Mouse (Mus musculus): Measurements from ENCODE around the gene Slc52a3. TPM values are rescaled to one million over a fixed set of nuclear protein-coding genes. Genes with fewer than 3 reads are reported as not detected.
A peak's percentile ranks its signal among the peaks of the same experiment; 100 is the strongest.

Gene Slc52a3
- polyA plus RNA-seq, 1 experiment from 2014 or later: 1.0 TPM

DNA sequence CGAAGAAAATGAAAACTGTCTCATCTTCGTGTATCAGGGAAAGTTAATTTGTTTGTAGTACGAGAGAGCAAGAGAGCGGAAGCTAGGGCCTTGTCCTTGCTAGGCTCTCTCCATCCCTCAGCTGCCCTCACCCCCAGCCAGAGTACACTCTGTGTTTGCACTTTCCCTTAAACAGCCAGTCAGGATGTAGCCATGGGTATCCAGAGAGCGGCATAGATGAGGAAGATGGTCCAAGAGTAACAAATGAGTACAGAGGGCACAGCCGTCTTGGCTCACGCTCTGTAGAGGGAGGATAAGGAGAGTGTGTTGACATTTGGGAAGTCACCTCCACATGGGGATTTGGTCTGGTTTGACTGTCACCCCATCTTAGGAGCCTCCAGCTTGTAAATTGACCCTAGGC is 14.3 kb downstream of the Slc52a3 start:
- 91% methylated on average over 7 of the region's 7 CpGs for WGBS
- no peak overlapping the region for H3K4me3 ChIP-seq (ENCODE audit: low read depth, low read length)
- H3K9me3 ChIP-seq (ENCODE audit: control insufficient read depth, low read length): no peaks in the 10 kb centered on the region
- no peak overlapping the region for H3K4me2 ChIP-seq (ENCODE audit: low read depth, low read length, severe bottlenecking)
- DNase-seq (ENCODE audit: low spot score) (no peak), ATAC-seq (replicated peaks; ENCODE audit: low FRiP score) (no peak)
- H3K4me1 ChIP-seq (replicated peaks; ENCODE audit: control insufficient read depth, insufficient read depth, low read length): no peaks in the 10 kb centered on the region
- H3K9ac ChIP-seq (ENCODE audit: low read length): no peak overlapping the region
- no peaks in the 10 kb centered on the region for H3K27me3 ChIP-seq (ENCODE audit: control insufficient read depth, insufficient read depth, low read length)
- H3K27ac ChIP-seq (ENCODE audit: low read depth, low read length): no peak overlapping the region
- H3K36me3 ChIP-seq (ENCODE audit: control insufficient read depth, insufficient read depth, low read length): no peaks in the 10 kb centered on the region

DNA sequence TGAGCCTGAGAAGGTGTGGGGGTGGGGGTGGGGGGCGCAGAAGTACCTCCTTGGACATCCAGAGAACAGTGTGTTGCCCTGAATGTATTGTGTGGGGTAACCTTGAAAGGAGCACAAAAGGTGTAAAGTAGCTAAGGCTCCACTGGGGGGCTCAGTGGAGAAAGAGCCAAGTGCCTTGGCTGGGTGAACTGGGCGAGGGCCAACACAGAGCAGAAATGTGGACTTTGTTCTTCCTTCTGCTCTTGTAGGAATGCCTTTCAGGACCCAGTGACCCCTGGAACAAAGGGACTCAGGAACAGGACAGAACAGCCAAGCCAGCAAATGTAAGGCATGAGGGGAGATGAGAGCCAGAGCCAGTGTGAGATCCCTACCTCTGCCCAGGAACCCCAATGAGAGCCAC is 15.4 kb downstream of the Slc52a3 start:
- no peak overlapping the region for H3K4me2 ChIP-seq (ENCODE audit: low read depth, low read length, severe bottlenecking)
- no peak overlapping the region for H3K4me3 ChIP-seq (ENCODE audit: low read depth, low read length)
- no peaks in the 10 kb centered on the region for H3K27me3 ChIP-seq (ENCODE audit: control insufficient read depth, insufficient read depth, low read length)
- no peaks in the 10 kb centered on the region for H3K36me3 ChIP-seq (ENCODE audit: control insufficient read depth, insufficient read depth, low read length)
- H3K9ac ChIP-seq (ENCODE audit: low read length): no peak overlapping the region
- H3K27ac ChIP-seq (ENCODE audit: low read depth, low read length): no peak overlapping the region
- DNase-seq (ENCODE audit: low spot score): no peak
- no peaks in the 10 kb centered on the region for H3K4me1 ChIP-seq (replicated peaks; ENCODE audit: control insufficient read depth, insufficient read depth, low read length)
- ATAC-seq (replicated peaks; ENCODE audit: low FRiP score): 0 out of 2 replicates have a peak, but pooled peaks have one; percentile 40
- H3K9me3 ChIP-seq (ENCODE audit: control insufficient read depth, low read length): no peaks in the 10 kb centered on the region
- WGBS: 22% methylated on average over 2 of the region's 2 CpGs

DNA sequence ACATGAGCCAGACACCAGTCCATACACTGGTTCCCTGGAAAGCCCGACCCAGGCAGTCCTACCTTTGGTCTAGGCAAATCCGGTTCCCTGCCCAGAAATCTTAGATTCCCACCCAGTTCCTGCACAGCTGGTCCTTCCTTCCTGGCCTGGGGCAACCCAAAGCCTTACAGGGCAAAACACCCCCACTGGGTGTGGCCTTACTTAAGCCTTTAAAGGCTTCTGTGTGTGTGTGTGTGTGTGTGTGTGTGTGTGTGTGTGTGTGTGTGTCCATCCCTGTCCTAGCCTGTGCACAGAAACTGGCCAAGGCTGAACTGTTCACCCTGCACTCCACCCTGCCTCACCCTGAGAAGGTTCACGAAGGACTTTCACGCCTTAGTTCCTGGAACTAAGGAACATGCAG is 15.9 kb downstream of the Slc52a3 start:
- Histone ChIP-seq H3K9ac (ENCODE audit: low read length) (no peak overlapping the region), H3K36me3 (ENCODE audit: control insufficient read depth, insufficient read depth, low read length) (no peaks in the 10 kb centered on the region), H3K4me2 (ENCODE audit: low read depth, low read length, severe bottlenecking) (no peak overlapping the region), H3K4me3 (ENCODE audit: low read depth, low read length) (no peak overlapping the region), H3K4me1 (replicated peaks; ENCODE audit: control insufficient read depth, insufficient read depth, low read length) (no peaks in the 10 kb centered on the region), H3K27ac (ENCODE audit: low read depth, low read length) (no peak overlapping the region), H3K9me3 (ENCODE audit: control insufficient read depth, low read length) (no peaks in the 10 kb centered on the region), H3K27me3 (ENCODE audit: control insufficient read depth, insufficient read depth, low read length) (no peaks in the 10 kb centered on the region)
- WGBS: 89% methylated on average over 4 of the region's 4 CpGs
- ATAC-seq (replicated peaks; ENCODE audit: low FRiP score): no peak
- DNase-seq (ENCODE audit: low spot score): no peak

GRCm38 (mm10) chr2:152012701-152013100 is 16.4 kb downstream of the Slc52a3 start:
- Histone ChIP-seq H3K4me2 (ENCODE audit: low read depth, low read length, severe bottlenecking) (no peak overlapping the region), H3K4me1 (replicated peaks; ENCODE audit: control insufficient read depth, insufficient read depth, low read length) (no peaks in the 10 kb centered on the region), H3K27me3 (ENCODE audit: control insufficient read depth, insufficient read depth, low read length) (no peaks in the 10 kb centered on the region), H3K27ac (ENCODE audit: low read depth, low read length) (no peak overlapping the region), H3K9me3 (ENCODE audit: control insufficient read depth, low read length) (no peaks in the 10 kb centered on the region), H3K4me3 (ENCODE audit: low read depth, low read length) (no peak overlapping the region), H3K36me3 (ENCODE audit: control insufficient read depth, insufficient read depth, low read length) (no peaks in the 10 kb centered on the region), H3K9ac (ENCODE audit: low read length) (no peak overlapping the region)
- DNase-seq (ENCODE audit: low spot score) (no peak), ATAC-seq (replicated peaks; ENCODE audit: low FRiP score) (no peak)
- whole genome bisulfite sequencing: 72% methylated on average over 2 of the region's 2 CpGs

- 36% methylated on average over 4 of the region's 4 CpGs for WGBS
- H3K27me3 ChIP-seq (ENCODE audit: control insufficient read depth, insufficient read depth, low read length): no peaks in the 10 kb centered on the region
- no peak overlapping the region for H3K4me3 ChIP-seq (ENCODE audit: low read depth, low read length)
- DNase-seq (ENCODE audit: low spot score) (no peak), ATAC-seq (replicated peaks; ENCODE audit: low FRiP score) (no peak)
- no peak overlapping the region for H3K27ac ChIP-seq (ENCODE audit: low read depth, low read length)
- no peaks in the 10 kb centered on the region for H3K36me3 ChIP-seq (ENCODE audit: control insufficient read depth, insufficient read depth, low read length)
- H3K9ac ChIP-seq (ENCODE audit: low read length): no peak overlapping the region
- H3K4me1 ChIP-seq (replicated peaks; ENCODE audit: control insufficient read depth, insufficient read depth, low read length): no peaks in the 10 kb centered on the region
- no peaks in the 10 kb centered on the region for H3K9me3 ChIP-seq (ENCODE audit: control insufficient read depth, low read length)
- H3K4me2 ChIP-seq (ENCODE audit: low read depth, low read length, severe bottlenecking): no peak overlapping the region
These were observed 19.7 kb downstream of the Slc52a3 start for GRCm38 (mm10) chr2:152015997-152016396.

DNA sequence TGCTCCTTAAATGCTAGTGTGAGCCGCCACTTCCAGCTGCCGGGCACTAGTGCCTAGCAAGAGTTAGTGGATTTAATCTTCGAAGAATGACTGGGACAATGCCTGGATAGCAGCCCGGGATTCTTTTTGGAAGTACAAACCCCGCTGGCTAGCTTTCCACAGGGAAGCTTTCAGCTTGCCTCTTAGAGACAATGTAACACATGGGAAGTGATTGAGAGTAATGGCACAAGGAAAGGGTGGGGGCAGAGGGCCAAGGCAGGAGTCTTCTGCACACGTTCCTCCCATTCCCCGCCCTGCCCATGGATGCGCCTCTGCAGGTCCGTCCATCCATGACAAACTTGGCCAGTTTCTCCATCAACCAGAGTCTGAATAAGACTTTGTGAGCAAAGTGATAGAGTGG is 20.4 kb downstream of the Slc52a3 start:
- Histone ChIP-seq H3K9me3 (ENCODE audit: control insufficient read depth, low read length) (no peaks in the 10 kb centered on the region), H3K9ac (ENCODE audit: low read length) (no peak overlapping the region), H3K4me3 (ENCODE audit: low read depth, low read length) (no peak overlapping the region), H3K36me3 (ENCODE audit: control insufficient read depth, insufficient read depth, low read length) (no peaks in the 10 kb centered on the region), H3K4me1 (replicated peaks; ENCODE audit: control insufficient read depth, insufficient read depth, low read length) (no peaks in the 10 kb centered on the region), H3K27ac (ENCODE audit: low read depth, low read length) (no peak overlapping the region), H3K27me3 (ENCODE audit: control insufficient read depth, insufficient read depth, low read length) (no peaks in the 10 kb centered on the region), H3K4me2 (ENCODE audit: low read depth, low read length, severe bottlenecking) (no peak overlapping the region)
- DNase-seq (ENCODE audit: low spot score): no peak
- no peak for ATAC-seq (replicated peaks; ENCODE audit: low FRiP score)
- 66% methylated on average over 9 of the region's 9 CpGs for WGBS

GRCm38 (mm10) chr2:152020255-152020654 is 23.9 kb downstream of the Slc52a3 start:
- no peaks in the 10 kb centered on the region for H3K27me3 ChIP-seq (ENCODE audit: control insufficient read depth, insufficient read depth, low read length)
- no peak overlapping the region for H3K9ac ChIP-seq (ENCODE audit: low read length)
- H3K36me3 ChIP-seq (ENCODE audit: control insufficient read depth, insufficient read depth, low read length): no peaks in the 10 kb centered on the region
- H3K9me3 ChIP-seq (ENCODE audit: control insufficient read depth, low read length): no peaks in the 10 kb centered on the region
- H3K4me1 ChIP-seq (replicated peaks; ENCODE audit: control insufficient read depth, insufficient read depth, low read length): no peaks in the 10 kb centered on the region
- H3K4me2 ChIP-seq (ENCODE audit: low read depth, low read length, severe bottlenecking): no peak overlapping the region
- DNase-seq (ENCODE audit: low spot score): peak; percentile 85
- no peak overlapping the region for H3K4me3 ChIP-seq (ENCODE audit: low read depth, low read length)
- ATAC-seq (replicated peaks; ENCODE audit: low FRiP score): peak; percentile 67
- H3K27ac ChIP-seq (ENCODE audit: low read depth, low read length): no peak overlapping the region
- 24% methylated on average over 6 of the region's 6 CpGs for WGBS

DNA sequence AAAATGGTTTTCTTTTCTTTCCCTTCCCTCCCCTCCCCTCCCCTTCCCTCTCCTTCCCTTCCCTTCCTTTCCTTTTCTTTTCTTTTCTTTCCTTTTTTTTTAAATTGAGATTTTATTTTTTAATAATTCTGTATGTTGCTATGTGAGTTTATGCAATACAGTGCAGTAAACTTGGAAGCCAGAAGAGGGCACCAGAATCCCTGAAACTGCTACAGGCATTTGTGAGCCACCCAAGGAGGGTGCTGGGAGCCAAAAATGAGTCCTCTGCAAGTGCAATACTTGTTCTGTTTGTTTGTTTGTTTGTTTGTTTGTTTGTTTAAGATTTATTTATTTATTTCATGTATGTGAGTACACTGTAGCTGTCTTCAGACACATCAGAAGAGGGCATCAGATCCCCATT is 25.7 kb downstream of the Slc52a3 start:
- H3K4me1 ChIP-seq (replicated peaks; ENCODE audit: control insufficient read depth, insufficient read depth, low read length): no peaks in the 10 kb centered on the region
- no peak overlapping the region for H3K4me3 ChIP-seq (ENCODE audit: low read depth, low read length)
- ATAC-seq (replicated peaks; ENCODE audit: low FRiP score): no peak

GRCm38 (mm10) chr2:152024883-152025422 is 28.6 kb downstream of the Slc52a3 start:
- H3K27me3 ChIP-seq (ENCODE audit: control insufficient read depth, insufficient read depth, low read length): no peaks in the 10 kb centered on the region
- no peaks in the 10 kb centered on the region for H3K9me3 ChIP-seq (ENCODE audit: control insufficient read depth, low read length)
- ATAC-seq (replicated peaks; ENCODE audit: low FRiP score): no peak
- H3K4me2 ChIP-seq (ENCODE audit: low read depth, low read length, severe bottlenecking): no peak overlapping the region
- H3K4me1 ChIP-seq (replicated peaks; ENCODE audit: control insufficient read depth, insufficient read depth, low read length): no peaks in the 10 kb centered on the region; the same call in 1 of the 2 replicates
- WGBS: 60% methylated on average over 11 of the region's 11 CpGs
- no peak overlapping the region for H3K9ac ChIP-seq (ENCODE audit: low read length)
- H3K36me3 ChIP-seq (ENCODE audit: control insufficient read depth, insufficient read depth, low read length): no peaks in the 10 kb centered on the region
- DNase-seq (ENCODE audit: low spot score): no peak
- H3K4me3 ChIP-seq (ENCODE audit: low read depth, low read length): no peak overlapping the region
- no peak overlapping the region for H3K27ac ChIP-seq (ENCODE audit: low read depth, low read length)

More for the DNA sequence above, 25.7 kb downstream of the Slc52a3 start:
- Histone ChIP-seq H3K9ac (ENCODE audit: low read length) (no peak overlapping the region), H3K4me2 (ENCODE audit: low read depth, low read length, severe bottlenecking) (no peak overlapping the region), H3K27me3 (ENCODE audit: control insufficient read depth, insufficient read depth, low read length) (no peaks in the 10 kb centered on the region), H3K36me3 (ENCODE audit: control insufficient read depth, insufficient read depth, low read length) (no peaks in the 10 kb centered on the region), H3K9me3 (ENCODE audit: control insufficient read depth, low read length) (no peaks in the 10 kb centered on the region), H3K27ac (ENCODE audit: low read depth, low read length) (no peak overlapping the region)
- DNase-seq (ENCODE audit: low spot score): no peak
